Mouse (Mus musculus): ENCODE measurements around the gene Gpx4.

Gene Gpx4

GRCm38 (mm10) chr10:80047041-80047565 is at the start of gene Gpx4:
Gene Gpx4 (plus strand): TSS chr10:80047166.
- no peak for DNase-seq (ENCODE audit: low spot score)

- no peak for DNase-seq (ENCODE audit: low spot score)
Measured at GRCm38 (mm10) chr10:79997819-79998218, 49.1 kb upstream of the Gpx4 start.

GRCm38 (mm10) chr10:80001945-80002344 is 45.0 kb upstream of the Gpx4 start:
- no peak for DNase-seq (ENCODE audit: low spot score)

- DNase-seq (ENCODE audit: low spot score), result no peak
Measured at GRCm38 (mm10) chr10:80002829-80003228, 44.1 kb upstream of the Gpx4 start.

- DNase-seq (ENCODE audit: low spot score), result no peak
Measured at GRCm38 (mm10) chr10:80003374-80004232, 43.4 kb upstream of the Gpx4 start.

GRCm38 (mm10) chr10:80004233-80004705 is 42.7 kb upstream of the Gpx4 start:
- no peak for DNase-seq (ENCODE audit: low spot score)

GRCm38 (mm10) chr10:80011740-80012139 is 35.2 kb upstream of the Gpx4 start:
- no peak for DNase-seq (ENCODE audit: low spot score)

- no peak for DNase-seq (ENCODE audit: low spot score)
Measured at GRCm38 (mm10) chr10:80013609-80014008, 33.4 kb upstream of the Gpx4 start.

- no peak for DNase-seq (ENCODE audit: low spot score)
Measured at GRCm38 (mm10) chr10:80014484-80015290, 32.3 kb upstream of the Gpx4 start.

- no peak for DNase-seq (ENCODE audit: low spot score)
Measured at GRCm38 (mm10) chr10:80015583-80015982, 31.4 kb upstream of the Gpx4 start.

- DNase-seq (ENCODE audit: low spot score), result peak; percentile 64
Measured at GRCm38 (mm10) chr10:80016511-80016910, 30.5 kb upstream of the Gpx4 start, which contains the start of gene Arhgap45. Gene Arhgap45 (plus strand): TSS chr10:80016653.

- no peak for DNase-seq (ENCODE audit: low spot score)
Measured at GRCm38 (mm10) chr10:80016931-80017330, 30.0 kb upstream of the Gpx4 start.

- DNase-seq (ENCODE audit: low spot score), result peak; percentile 64
Measured at GRCm38 (mm10) chr10:80017361-80017760, 29.6 kb upstream of the Gpx4 start.

GRCm38 (mm10) chr10:80017771-80018170 is 29.2 kb upstream of the Gpx4 start:
- no peak for DNase-seq (ENCODE audit: low spot score)

GRCm38 (mm10) chr10:80018739-80019297 is 28.1 kb upstream of the Gpx4 start:
- DNase-seq (ENCODE audit: low spot score), result peak; percentile 52

- no peak for DNase-seq (ENCODE audit: low spot score)
Measured at GRCm38 (mm10) chr10:80019471-80020131, 27.4 kb upstream of the Gpx4 start.

GRCm38 (mm10) chr10:80020191-80020590 is 26.8 kb upstream of the Gpx4 start:
- DNase-seq (ENCODE audit: low spot score), result no peak

GRCm38 (mm10) chr10:80020603-80021319 is 26.2 kb upstream of the Gpx4 start:
- DNase-seq (ENCODE audit: low spot score), result no peak

- DNase-seq (ENCODE audit: low spot score), result no peak
Measured at GRCm38 (mm10) chr10:80021320-80021641, 25.7 kb upstream of the Gpx4 start.

- DNase-seq (ENCODE audit: low spot score), result no peak
Measured at GRCm38 (mm10) chr10:80022164-80022563, 24.8 kb upstream of the Gpx4 start.

GRCm38 (mm10) chr10:80022806-80023205 is 24.2 kb upstream of the Gpx4 start:
- no peak for DNase-seq (ENCODE audit: low spot score)
